Mouse (Mus musculus) adrenal gland, postnatal 10 days (tissue): ENCODE data around the gene Zswim8. TPM values are rescaled to one million over a fixed set of nuclear protein-coding genes. Genes with fewer than 3 reads are reported as not detected.
A peak's percentile ranks its signal among the peaks of the same experiment; 100 is the strongest.

ENCODE experiments used
- DNase-seq: peaks from one replicate; pipeline ENCODE4 v3.0.0; 2021; ENCODE audit warnings: mixed read lengths
- long read RNA-seq, 2 experiments: library from polyadenylated mRNA; stranded (forward); transcript quantifications; one replicate each; pipeline ENCODE4 v2.0.0; 2021
- total RNA-seq, 2 experiments: library from RNA; stranded (reverse); gene quantifications; 2 replicates each; pipeline ENCODE4 v1.2.3; 2021

The Zswim8 gene
- 100 to 1,000 TPM in 1 of 2 experiments, 10 to 100 TPM in 1; 83.7 to 104 TPM for total RNA-seq
- long read RNA-seq, experiment 1, partial matches to known transcripts: 7 of 9 reads
- long read RNA-seq, experiment 1, other reads (novel, unspliced or antisense): 1 of 9 reads
- long read RNA-seq, experiment 2, partial matches to known transcripts: 6 of 8 reads
- long read RNA-seq, experiment 2, other reads (novel, unspliced or antisense): 1 of 8 reads

DNA sequence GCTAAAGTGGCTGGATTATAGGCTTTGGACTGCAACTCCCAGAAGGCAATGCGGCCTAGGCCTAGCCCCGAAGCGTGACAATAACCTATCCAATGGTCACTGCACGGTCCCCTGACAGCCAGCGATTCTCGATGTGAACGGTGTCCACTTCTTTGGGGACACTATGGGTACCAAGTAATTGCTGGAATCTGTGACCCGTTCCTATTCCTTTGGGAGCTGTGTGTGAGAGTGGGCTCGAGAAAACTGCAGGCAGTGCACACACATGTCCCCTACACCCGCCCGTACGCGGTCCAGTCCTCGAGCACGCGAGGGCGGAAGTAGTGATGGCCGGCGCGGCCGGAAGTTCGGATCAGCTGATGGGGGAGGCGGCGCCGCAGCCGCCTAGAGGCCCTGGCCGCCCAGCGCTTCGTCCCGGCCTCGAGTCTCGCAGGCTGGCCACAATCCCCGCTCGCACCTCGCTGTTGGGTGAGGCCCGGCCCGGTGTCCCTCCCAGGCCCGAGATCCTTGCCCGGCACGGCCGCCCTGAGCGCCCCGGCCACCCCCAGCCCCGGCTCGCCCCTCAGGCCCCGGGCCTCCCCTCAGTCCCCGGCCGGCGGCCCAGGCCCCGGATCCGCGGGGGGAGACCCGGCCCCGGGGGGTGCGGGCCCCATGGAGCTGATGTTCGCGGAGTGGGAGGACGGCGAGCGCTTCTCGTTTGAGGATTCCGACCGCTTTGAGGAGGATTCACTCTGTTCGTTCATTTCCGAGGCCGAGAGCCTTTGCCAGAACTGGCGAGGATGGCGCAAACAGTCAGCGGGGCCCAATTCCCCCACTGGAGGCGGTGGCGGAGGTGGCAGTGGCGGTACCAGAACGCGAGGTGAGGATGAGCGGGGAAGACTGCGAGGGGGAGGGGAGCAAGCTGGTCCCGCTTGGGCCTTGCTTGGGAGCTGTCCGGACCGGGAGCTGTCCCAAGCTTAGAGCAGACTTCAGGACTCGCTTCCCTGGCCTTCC lies at the start of gene Zswim8:
Gene Zswim8, plus strand, starts transcription at position 352 of the 990 bp plus-strand sequence.
- peak; percentile 93 for DNase-seq

DNA sequence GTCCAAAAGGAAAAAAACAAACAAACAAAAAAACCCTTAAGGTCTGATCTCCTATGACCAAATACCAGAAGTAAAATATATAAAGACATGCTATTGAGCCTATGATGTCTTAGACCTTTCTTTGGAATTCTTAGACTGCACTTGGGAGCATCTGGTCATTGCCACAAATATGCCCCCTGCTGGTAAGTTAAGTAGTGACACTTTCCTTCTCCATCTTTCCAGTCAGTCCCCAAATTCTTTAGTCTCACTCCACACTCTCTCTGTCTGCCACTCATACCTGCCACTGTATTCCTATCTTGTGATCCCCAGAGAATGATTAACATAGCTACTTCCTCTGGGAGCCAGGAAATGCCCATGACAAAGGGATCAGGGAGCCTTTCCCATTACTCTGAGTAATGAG lies 49.0 kb upstream of the Zswim8 start:
- DNase-seq: peak; percentile 61

DNA sequence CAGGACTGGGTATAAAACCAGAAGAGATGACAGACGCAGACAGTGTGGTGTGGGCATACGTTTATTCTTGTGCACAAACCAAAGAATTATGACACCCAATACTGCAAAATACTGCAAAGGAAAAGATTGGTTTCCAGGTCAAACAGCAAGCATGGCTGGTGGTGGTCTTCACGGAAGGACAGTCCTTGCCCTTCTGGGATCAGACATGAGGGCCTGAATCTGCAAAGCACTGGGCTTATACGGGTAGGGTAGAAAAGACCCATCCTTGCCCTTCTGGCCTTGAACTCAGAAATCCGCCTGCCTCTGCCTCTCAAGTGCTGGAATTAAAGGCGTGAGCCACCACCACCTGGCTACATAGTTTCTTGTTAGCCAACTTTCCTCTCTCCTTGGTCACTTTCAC lies 48.5 kb upstream of the Zswim8 start:
- DNase-seq: no peak

DNA sequence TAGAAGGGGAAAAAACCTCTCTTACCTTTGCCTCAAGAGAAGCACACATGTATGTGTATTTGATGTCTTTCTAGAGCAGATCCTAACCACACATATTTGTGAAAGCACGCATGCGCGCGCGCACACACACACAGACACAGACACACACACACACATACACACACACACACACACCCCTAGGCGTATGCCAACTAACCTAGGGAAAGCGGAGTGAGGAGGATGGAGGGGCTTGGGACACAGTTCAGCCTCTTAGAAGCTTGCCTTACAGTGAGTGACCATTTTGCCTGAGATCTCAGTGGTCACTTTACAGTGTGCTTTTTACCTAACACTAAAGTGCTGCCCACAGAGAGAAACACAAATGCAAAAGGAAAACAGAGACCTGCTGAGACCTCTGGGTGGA lies 47.7 kb upstream of the Zswim8 start:
- no peak for DNase-seq

DNA sequence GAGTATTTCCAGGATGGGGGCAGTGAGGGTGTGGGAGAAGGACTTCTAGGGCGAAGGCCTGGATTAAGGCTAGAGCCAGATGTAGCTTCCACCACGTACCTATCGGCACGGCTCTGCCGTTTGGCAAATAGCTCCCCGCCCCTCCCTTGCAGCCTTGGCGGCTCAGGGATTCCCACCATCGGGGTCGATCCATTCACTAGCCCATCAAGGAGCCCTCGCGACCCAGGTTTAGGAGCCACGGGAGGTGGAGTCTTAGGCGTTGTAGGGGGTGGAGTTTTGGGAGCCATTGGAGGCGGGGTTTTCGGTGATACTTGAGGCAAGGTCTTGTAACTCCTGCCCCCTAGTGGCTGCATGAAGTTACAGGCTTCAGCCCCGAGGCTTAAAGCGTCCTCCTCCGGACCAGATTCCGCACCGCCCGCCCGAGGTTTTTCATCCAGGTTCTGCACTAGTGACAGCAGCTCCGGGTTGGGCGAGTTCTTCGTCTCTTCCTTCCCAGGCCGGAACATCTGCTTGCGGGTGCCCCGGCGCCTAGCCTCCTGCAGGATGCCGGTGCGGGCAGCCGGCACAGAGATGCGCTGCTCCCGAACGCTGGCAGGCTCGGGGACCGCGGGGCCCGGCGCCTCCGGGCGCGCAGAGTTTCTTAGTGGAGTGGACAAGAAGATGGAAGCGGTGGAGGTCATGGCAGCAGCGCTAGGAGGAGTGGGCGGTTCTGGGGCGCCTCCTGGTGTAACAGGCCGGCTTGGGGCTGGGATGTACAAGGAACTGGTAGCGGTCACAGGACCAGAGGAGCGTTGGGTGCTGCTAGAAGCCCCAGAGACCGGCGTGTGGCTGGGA lies 46.3 kb upstream of the Zswim8 start:
- peak; percentile 94 for DNase-seq

DNA sequence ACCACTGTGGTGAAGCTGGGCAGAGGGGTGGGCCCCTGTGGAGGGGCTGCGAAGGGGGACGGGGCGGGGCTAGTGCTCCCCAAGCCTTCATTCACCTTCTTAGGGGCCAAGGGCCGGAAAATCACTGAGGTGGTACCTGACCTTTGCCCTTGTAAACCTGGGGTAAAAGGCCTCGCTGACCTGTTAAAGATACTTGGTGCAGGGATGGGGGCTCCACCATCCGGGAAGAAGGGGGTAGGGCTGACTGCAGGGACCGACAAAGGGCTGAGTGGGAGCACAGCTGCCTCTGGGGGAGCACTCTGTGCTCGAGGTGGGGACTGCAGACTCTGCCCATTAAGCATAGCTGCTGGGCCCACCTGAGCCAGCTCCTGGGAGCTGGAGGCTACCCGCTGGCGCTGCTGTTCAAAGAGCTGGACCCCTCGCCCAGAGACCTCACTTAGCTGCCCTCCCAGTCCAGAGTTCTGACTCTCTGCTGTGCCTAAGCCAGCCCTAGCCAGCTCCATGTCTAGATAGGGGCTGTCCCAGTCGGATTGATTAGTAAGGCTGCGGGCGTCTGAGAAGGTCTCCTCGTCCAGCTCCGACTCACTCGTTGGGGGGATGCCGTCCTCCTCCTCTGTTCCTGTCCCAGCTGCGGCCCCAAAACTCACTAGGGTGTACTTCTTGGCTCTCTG lies 45.6 kb upstream of the Zswim8 start:
- no peak for DNase-seq

DNA sequence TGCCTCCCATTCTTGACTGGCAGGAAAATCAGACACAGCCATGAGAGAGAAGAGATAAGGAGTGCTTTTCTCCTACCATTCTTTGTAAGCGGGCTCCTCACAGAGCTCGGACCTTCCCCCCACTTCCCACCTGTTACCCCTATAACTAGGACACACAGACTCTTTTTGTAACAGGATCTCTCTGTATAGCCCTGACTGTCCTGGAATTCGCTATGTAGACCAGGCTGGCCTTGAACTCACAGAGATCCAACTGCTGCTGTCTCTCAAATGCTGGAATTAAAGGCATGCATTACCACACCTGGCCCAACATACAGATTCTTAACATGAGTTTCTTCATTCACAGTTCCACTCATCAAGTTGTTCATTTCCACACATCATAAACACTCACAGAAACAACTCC lies 44.6 kb upstream of the Zswim8 start:
- DNase-seq: no peak

DNA sequence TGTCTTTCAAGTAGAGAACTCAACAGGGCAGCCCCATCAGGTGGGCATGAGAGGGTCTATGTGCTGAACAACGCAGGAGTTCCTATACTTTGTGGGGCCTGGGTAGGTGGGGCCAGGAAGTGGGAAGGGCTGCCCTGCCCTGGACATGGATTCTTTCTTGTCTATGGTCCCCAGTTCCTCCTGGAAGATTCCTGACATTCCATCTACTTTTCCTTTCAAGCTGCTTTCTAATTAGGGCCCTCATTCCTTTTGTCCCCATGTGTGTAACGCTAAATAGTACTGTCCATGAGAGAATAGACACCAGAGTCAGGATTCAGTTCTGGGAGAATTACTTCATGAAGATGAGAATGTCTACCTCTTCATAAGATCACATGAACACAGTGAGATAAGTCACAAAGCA lies 43.8 kb upstream of the Zswim8 start:
- DNase-seq: no peak

DNA sequence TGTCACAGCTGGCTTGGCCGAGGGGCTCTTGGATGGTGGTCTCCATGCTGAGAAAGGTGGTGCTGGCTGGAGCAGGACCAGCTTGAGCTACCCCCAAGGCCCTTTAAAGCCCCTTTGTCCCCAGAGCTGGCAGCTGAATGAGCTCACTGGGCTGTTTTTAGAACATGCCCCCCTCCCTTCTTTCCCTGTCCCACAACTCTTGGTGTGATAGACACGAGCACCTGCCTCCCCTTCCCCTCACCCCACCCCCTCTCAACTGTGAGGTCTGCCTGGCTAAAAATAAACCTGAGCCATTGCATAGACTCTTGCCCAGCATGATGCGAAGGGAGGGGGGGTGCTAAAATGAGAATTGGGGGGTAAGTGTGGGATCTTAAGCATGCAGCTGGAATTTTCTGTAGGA lies 42.9 kb upstream of the Zswim8 start:
- no peak for DNase-seq

DNA sequence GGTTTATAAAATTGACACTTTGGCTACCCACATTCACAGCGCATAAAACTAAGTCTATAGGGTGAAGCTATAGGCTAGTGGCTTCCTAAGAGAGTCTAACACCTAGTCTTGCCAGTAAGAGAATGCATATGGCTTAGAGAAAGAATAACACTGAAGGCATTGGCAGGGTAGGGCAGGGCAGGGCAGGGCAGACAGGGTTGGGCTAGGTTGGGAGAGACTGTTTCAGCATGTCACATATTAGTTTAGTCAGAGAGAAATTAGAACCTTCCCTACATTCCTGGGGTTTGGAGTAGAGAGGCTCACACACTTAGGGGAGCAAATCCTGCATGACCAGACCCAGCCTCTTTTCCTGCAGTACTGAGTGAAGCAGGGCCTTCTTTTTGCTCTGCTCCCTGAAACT lies 39.9 kb upstream of the Zswim8 start:
- DNase-seq: no peak

DNA sequence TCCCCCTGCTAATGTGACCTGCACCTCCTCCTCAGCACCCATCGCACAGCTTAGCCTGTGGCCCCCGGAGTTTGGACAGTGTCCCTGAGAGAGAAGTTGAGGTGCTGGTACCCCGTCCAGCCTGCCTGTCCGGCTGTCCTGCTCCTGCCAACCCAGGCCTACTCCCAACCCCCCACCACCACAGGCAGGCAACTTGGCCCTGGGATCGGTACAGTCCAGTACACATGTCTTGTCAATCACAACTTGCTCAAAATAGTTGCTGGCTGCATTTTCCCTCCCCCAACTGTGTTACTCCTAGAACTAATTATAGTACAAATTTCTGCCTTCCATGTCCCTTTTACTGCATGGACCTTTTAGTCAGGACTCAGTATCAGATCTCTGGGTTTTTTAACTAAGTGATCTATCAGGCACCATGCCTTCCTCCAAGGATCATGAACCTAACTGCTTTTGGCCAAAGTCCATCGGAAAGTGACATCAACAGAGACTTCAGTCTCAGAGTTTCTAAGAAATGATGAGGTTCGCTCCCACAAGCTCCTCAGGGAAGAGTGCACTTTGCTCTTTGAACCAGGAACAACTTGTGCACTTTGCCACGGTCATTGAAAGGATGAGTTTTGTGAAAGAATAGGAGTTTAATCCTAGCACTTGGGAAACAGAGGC lies 39.1 kb upstream of the Zswim8 start, which contains the start of gene Synpo2l:
Gene Synpo2l, minus strand, starts transcription at position 201 of the 657 bp plus-strand sequence.
- DNase-seq: no peak

DNA sequence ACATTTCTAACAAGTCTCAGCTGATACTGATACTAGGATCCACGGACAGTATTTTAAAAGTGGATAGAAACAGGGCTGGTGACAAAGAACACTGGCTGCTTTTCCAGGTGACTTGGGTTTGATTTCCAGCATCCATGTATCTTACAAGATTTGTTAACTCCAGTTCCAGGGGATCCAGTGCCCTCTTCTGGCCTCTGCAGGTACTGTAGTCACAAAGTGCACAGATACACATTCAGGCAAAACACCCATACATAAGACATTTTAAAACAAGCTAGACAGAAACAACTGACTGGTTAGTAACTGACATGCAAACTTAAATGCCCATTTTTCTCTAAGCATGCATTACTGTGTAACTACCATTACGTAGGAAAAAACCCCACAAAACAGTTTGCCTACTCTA lies 34.4 kb upstream of the Zswim8 start:
- DNase-seq: no peak

DNA sequence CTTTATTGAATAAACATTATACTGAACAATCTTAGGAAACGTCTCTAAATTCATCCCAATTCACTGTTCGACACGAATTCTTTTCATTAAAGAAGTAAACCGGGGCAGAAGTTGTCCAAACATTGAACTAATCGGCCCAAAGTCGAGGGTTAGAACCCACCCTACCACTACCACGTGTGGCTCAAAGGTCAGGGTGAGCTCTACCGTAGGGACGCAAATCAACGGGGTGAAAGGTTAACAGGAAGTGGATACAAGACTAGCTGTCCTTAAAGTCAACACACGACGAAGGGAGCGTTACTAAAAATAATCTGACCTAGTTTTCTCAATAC lies 33.7 kb upstream of the Zswim8 start:
- DNase-seq: peak; percentile 70

DNA sequence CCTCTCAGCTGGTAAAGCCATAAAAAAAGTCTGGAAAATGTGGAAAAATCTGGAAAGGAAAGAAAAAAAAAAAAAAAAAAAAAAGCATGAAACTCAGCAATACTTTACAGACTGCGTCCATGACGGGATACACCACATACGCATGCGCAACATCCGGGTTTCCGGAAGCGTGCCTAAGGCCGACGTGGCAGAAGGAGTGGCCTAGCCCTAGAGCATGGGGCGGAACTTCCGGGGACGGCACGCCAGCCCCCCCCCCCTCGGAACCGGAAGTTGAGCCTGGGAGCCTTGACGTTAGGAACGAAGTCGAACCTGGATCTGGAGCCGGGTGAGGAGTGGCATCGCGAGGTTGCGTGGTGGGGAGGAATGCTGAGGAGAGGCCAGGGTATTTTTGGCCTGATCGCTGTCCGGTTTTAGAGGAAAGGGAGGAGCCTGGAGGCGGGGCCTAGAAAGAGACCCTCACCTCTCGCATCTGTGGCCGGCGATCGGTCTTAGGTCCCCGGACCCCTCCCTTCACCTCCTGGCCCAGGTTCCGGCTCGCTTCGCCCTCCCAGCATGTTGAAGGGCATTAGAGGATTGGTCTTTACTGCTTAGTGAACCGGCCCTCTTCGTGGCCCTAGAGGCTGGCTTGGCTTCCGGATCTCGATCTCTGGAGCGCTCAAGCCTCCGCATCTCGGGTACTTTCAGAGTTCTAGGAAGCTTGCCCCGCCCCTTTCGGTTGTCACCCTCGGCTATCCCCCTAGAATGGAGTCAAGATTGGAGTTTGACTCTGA lies 33.1 kb upstream of the Zswim8 start, which contains the start of gene Sec24c:
Gene Sec24c, plus strand, starts transcription at position 245 of the 770 bp plus-strand sequence.
- peak; percentile 99 for DNase-seq

DNA sequence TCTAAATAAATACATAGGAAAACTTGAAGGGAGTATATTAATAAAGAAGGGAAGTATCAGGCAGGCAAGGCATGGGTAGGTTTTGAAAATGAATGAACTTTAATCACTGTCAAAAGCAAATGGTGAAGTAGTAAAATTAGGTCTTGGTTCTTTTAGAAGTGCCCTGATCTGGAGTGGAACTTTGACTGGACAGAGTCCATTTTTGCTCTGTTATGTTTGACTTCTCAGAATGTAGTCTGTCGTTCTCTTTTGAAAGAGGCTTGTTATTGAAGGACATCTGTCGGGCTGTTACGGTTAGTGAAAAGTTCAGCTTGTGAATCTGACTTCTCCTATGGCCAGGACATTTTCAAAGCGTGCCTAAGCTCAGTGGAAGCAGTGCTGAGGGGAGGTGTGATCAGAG lies 29.4 kb upstream of the Zswim8 start:
- DNase-seq: no peak

DNA sequence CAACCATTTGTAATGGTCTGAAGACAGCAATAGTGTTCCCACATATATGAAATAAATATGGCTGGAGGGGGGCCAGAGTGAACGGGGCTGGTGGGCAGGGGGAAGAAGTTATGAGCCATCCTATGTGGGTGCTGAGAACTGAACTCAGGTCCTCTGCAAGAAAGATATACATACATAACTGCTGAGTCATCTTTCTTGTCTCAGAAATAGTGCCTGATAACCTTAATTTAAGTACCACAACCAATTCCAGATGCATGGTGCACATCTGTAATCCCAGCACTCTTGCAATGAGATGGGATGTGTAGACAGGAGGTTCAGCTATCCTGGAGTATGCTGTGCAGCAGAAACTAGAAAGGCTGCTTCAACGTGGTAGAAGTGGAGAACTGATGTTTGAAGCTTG lies 25.6 kb upstream of the Zswim8 start:
- no peak for DNase-seq

DNA sequence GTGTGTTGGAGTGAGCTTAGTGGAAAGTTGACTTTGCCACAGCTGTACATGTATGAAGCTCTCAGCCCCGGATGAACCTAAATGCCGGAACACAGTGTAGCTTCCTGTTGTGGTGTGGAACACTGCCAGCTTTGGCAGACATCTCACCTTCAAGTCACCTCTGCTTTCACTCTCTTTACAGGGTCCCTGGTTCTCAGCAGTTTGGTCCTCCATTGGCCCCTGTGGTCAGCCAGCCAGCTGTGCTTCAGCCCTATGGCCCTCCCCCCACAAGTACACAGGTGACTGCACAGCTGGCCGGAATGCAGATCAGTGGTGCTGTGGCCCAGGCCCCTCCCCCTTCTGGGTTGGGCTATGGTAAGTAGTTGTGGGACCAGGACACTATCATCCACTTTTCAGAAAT lies 24.9 kb upstream of the Zswim8 start:
- no peak for DNase-seq

DNA sequence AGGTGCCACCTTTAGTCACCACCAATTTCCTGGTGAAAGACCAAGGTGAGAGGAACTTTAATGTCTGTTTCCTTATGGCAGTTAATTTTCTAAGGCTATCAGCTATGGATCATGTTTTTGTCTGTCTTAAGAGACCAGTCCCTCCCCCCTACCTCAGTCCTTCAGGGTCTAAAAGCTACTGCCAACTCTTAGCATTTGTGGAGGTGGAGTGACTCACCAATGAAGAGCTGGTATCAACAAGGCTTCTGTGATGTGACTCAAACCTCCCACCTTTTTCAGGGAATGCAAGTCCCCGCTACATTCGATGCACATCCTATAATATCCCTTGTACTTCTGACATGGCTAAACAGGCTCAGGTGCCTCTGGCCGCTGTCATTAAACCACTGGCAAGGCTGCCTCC lies 20.8 kb upstream of the Zswim8 start:
- no peak for DNase-seq

DNA sequence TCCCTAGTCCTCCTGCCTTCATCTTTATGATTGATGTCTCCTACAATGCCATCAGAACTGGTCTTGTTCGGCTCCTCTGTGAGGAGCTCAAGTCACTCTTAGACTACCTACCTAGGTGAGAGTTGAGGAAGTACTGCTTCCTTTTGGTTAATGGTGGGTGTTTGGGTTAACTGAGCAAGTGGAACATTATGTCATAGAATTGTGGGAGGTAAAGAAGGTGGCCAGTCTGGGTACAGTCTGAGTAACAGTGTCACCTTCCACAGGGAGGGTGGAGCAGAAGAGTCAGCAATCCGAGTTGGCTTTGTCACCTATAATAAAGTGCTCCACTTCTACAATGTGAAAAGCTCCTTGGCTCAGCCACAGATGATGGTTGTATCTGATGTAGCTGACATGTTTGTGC lies 18.3 kb upstream of the Zswim8 start:
- DNase-seq: no peak

DNA sequence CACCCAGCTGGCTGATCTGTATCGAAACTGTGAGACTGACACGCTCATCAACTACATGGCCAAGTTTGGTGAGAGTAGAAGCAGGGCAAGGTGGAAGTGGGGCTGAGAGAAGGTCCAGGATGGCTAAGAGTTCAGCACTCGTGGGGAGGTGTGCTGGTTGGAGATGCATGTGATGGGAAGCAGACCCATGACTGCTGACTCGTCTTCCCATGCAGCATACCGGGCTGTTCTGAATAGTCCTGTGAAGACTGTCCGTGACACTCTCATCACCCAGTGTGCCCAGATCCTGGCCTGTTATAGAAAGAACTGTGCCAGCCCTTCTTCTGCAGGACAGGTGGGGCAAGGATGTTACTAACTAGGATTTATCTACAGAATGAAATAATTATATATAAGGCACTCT lies 15.6 kb upstream of the Zswim8 start:
- no peak for DNase-seq

DNA sequence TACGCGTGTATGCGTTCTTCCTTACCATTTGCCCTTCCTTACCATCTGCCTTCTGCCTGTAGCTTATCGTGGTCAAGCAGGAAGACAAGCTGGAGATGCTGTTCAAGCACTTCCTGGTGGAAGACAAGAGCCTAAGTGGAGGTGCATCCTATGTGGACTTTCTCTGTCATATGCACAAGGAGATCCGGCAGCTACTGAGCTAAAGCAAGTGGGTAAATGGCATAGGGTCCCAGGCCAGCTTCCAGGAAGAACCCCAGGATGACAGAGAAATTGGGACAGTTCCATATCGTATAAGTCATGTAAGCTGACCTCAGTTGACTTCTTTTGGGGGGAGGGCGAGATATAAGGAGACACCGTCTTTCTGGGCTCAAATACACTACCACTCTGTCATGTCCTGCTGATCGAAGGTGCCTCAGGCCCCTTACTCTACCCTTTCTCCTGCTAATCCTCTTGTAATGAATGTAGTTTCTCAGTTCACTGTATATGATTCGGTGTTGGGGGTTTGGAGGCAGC lies 13.7 kb upstream of the Zswim8 start:
- DNase-seq: no peak
